19 mouse cellular contexts compared by ENCODE assay signal in genomic region chr12:25242369-25242768, GRCm38 (mm10).
A peak's percentile ranks its signal among the peaks of the same experiment; 100 is the strongest.
DNase-seq lines count a peak whose midpoint lies in the region; ATAC-seq and TF ChIP-seq lines count a peak whose summit lies in the region.
"Had no signal": no experiment of that assay in that cellular context is flagged by ENCODE, and none has a peak within 500 bp of the region (broad histone marks: within the 10 kb centered on the region; RNA-seq: fewer than 3 reads in every experiment).

No protein-coding gene starts in this region.

- no peak for TF ChIP-seq CTCF in lung, postnatal 0 days (IDR thresholded peaks at IDR 0.05)
- TF ChIP-seq CTCF in lung, adult 2 months (IDR thresholded peaks at IDR 0.05; ENCODE audit: insufficient read depth, low read length) = no peak

- TF ChIP-seq POLR2A in lung, adult 2 months (IDR thresholded peaks at IDR 0.05; ENCODE audit: borderline replicate concordance, extremely low read depth, low read depth, low read length) = no peak

- no peak overlapping the region for H3K4me2 ChIP-seq in lung, postnatal 0 days (replicated peaks; ENCODE audit: low read depth, low read length)
- H3K4me2 ChIP-seq in forebrain, embryonic 12.5 days = no peak overlapping the region
- H3K4me2 ChIP-seq: embryonic facial prominence, embryonic 12.5 days had no signal

- no peaks in the 10 kb centered on the region for H3K36me3 ChIP-seq in lung, postnatal 0 days (ENCODE audit: insufficient read depth, low read length)
- H3K36me3 ChIP-seq in forebrain, embryonic 12.5 days (replicated peaks) = no peaks in the 10 kb centered on the region
- H3K36me3 ChIP-seq: embryonic facial prominence, embryonic 10.5 days; embryonic facial prominence, embryonic 12.5 days had no signal

- H3K4me1 ChIP-seq in lung, postnatal 0 days (ENCODE audit: insufficient read depth, low read depth, low read length) = 0 out of 2 replicates have a peak, but pooled peaks cover 4% of the 10 kb centered on the region
- no peaks in the 10 kb centered on the region for H3K4me1 ChIP-seq in lung, adult 2 months (ENCODE audit: control insufficient read depth, insufficient read depth, low read length)
- peaks cover 2% of the 10 kb centered on the region; the same call in 1 of the 2 replicates for H3K4me1 ChIP-seq in forebrain, embryonic 12.5 days

- H3K27me3 ChIP-seq in lung, postnatal 0 days (replicated peaks; ENCODE audit: insufficient read depth, low read length) = no peaks in the 10 kb centered on the region
- no peaks in the 10 kb centered on the region for H3K27me3 ChIP-seq in forebrain, embryonic 12.5 days
- H3K27me3 ChIP-seq: embryonic facial prominence, embryonic 12.5 days had no signal

- no peak for TF ChIP-seq EP300 in lung, postnatal 0 days (IDR thresholded peaks at IDR 0.05)

- WGBS in lung, postnatal 0 days = 58% methylated on average over 3 of the region's 3 CpGs
- WGBS in lung, adult 2 months = 64% methylated on average over 3 of the region's 3 CpGs
- 86% methylated on average over 3 of the region's 3 CpGs for WGBS in forebrain, embryonic 12.5 days

- ATAC-seq in lung, postnatal 0 days = no peak
- ATAC-seq in granulocyte monocyte progenitor cell, adult 5-6 weeks (replicated peaks; ENCODE audit: poor library complexity, severe bottlenecking) = peak; percentile 87
- peak; percentile 84 for ATAC-seq in megakaryocyte progenitor cell, adult 5-6 weeks (replicated peaks; ENCODE audit: poor library complexity)
- no peak for ATAC-seq in forebrain, embryonic 12.5 days (ENCODE audit: low FRiP score)
- ATAC-seq: forebrain, embryonic 14.5 days; forebrain, embryonic 16.5 days had no signal

- H3K9ac ChIP-seq in lung, postnatal 0 days (replicated peaks; ENCODE audit: low read depth) = no peak overlapping the region
- no peak overlapping the region for H3K9ac ChIP-seq in forebrain, embryonic 12.5 days
- H3K9ac ChIP-seq: embryonic facial prominence, embryonic 12.5 days had no signal

- H3K4me3 ChIP-seq in lung, postnatal 0 days (ENCODE audit: low read depth, low read length) = no peak overlapping the region
- H3K4me3 ChIP-seq in lung, adult 2 months (replicated peaks; ENCODE audit: extremely low read depth, low read depth, low read length) = no peak overlapping the region
- no peak overlapping the region for H3K4me3 ChIP-seq in forebrain, embryonic 12.5 days (replicated peaks)
- H3K4me3 ChIP-seq: embryonic facial prominence, embryonic 10.5 days; embryonic facial prominence, embryonic 12.5 days had no signal

- no peaks in the 10 kb centered on the region for H3K9me3 ChIP-seq in lung, postnatal 0 days (ENCODE audit: low read length)
- H3K9me3 ChIP-seq in forebrain, embryonic 12.5 days = no peaks in the 10 kb centered on the region
- H3K9me3 ChIP-seq: embryonic facial prominence, embryonic 10.5 days; embryonic facial prominence, embryonic 12.5 days had no signal

- no peak overlapping the region for H3K27ac ChIP-seq in lung, postnatal 0 days (ENCODE audit: low read length)
- no peak overlapping the region for H3K27ac ChIP-seq in forebrain, embryonic 12.5 days
- H3K27ac ChIP-seq: embryonic facial prominence, embryonic 10.5 days; embryonic facial prominence, embryonic 12.5 days had no signal

- DNase-seq in lung, postnatal 0 days (ENCODE audit: low spot score) = peak; percentile 32
- no peak for DNase-seq in lung, adult 2 months
- no peak for DNase-seq in adrenal gland, adult 18-20 months (ENCODE audit: low spot score in 2 of 2)
- DNase-seq in layer of hippocampus, postnatal 10 days (ENCODE audit: low spot score in 2 of 2) = no peak
- DNase-seq: adrenal gland, adult 8-10 months; adrenal gland, postnatal 14 days; adrenal gland, postnatal 36 days; cerebellum, adult 11-12 months; cerebellum, adult 2 months; cerebellum, adult 9-10 months; cerebellum, postnatal 14 days; cerebellum, postnatal 36 days had no signal

Comparison
In these comparisons a context has a peak if more than half of its experiments do, and no peak if none do; other contexts are left out.
1. ATAC-seq: peak in granulocyte monocyte progenitor cell, adult 5-6 weeks (single experiment) and megakaryocyte progenitor cell, adult 5-6 weeks (single experiment); none in lung, postnatal 0 days (single experiment) and forebrain, embryonic 12.5 days (single experiment).